Comparison of ENCODE assay signal across 12 mouse cellular contexts in genomic region chr11:69623006-69623405, GRCm38 (mm10). TPM values are rescaled to one million over a fixed set of nuclear protein-coding genes. Genes with fewer than 3 reads are reported as not detected.
DNase-seq lines count a peak whose midpoint lies in the region; ATAC-seq lines count a peak whose summit lies in the region.
"Had no signal": no experiment of that assay in that cellular context is flagged by ENCODE, and none has a peak within 500 bp of the region (broad histone marks: within the 10 kb centered on the region; RNA-seq: fewer than 3 reads in every experiment).

No protein-coding gene starts in this region.

- peak overlapping the region; percentile 81 for H3K4me2 ChIP-seq in heart, embryonic 13.5 days
- peak overlapping the region; percentile 77 for H3K4me2 ChIP-seq in hindbrain, embryonic 14.5 days (replicated peaks)
- peak overlapping the region; percentile 65; the same call in 1 of the 2 replicates for H3K4me2 ChIP-seq in midbrain, embryonic 12.5 days (replicated peaks)

- H3K27ac ChIP-seq in heart, embryonic 13.5 days (replicated peaks), result no peak overlapping the region
- no peak overlapping the region for H3K27ac ChIP-seq in hindbrain, embryonic 14.5 days
- H3K27ac ChIP-seq in midbrain, embryonic 12.5 days (replicated peaks), result no peak overlapping the region

- H3K4me3 ChIP-seq in heart, embryonic 13.5 days, result peak overlapping the region; percentile 73
- peak overlapping the region; percentile 52 for H3K4me3 ChIP-seq in hindbrain, embryonic 14.5 days (replicated peaks; ENCODE audit: low read length)
- no peak overlapping the region for H3K4me3 ChIP-seq in midbrain, embryonic 12.5 days

- no peak for ATAC-seq in heart, embryonic 13.5 days (ENCODE audit: extremely low read depth, insufficient number of reproducible peaks, low FRiP score, low TSS enrichment)
- no peak for ATAC-seq in hindbrain, embryonic 14.5 days (ENCODE audit: low FRiP score)
- no peak for ATAC-seq in midbrain, embryonic 12.5 days (ENCODE audit: low FRiP score, low read depth)

- peak overlapping the region; percentile 90 for H3K9ac ChIP-seq in heart, embryonic 13.5 days
- H3K9ac ChIP-seq in hindbrain, embryonic 14.5 days, result peak overlapping the region; percentile 74; the same call in 1 of the 2 replicates
- H3K9ac ChIP-seq in midbrain, embryonic 12.5 days (replicated peaks), result no peak overlapping the region

- WGBS in heart, embryonic 13.5 days, result 73% methylated on average over 4 of the region's 4 CpGs
- WGBS in hindbrain, embryonic 14.5 days, result 55% methylated on average over 4 of the region's 4 CpGs
- WGBS in midbrain, embryonic 12.5 days, result 75% methylated on average over 4 of the region's 4 CpGs

- peaks cover 22% of the 10 kb centered on the region for H3K4me1 ChIP-seq in heart, embryonic 13.5 days
- peaks cover 17% of the 10 kb centered on the region; the same call in 1 of the 2 replicates for H3K4me1 ChIP-seq in hindbrain, embryonic 14.5 days (replicated peaks; ENCODE audit: control insufficient read depth, insufficient read depth, low read length)
- H3K4me1 ChIP-seq in midbrain, embryonic 12.5 days, result peaks cover 15% of the 10 kb centered on the region

- DNase-seq in heart, adult 18-20 months, result no peak
- DNase-seq in ZHBTc4 (ENCODE audit: low read depth, low spot score), result peak; percentile 43
- DNase-seq in hindbrain, embryonic 14.5 days (ENCODE audit: low spot score), result no peak
- DNase-seq in adrenal gland, adult 2 months, result no peak
- no peak for DNase-seq in frontal cortex, adult 2 months (ENCODE audit: extremely low spot score in 1 of 2, low spot score in 1 of 2)
- DNase-seq in right cerebral cortex, postnatal 4 days, result no peak
- DNase-seq: retina, postnatal 1 day had no signal

- no peaks in the 10 kb centered on the region for H3K27me3 ChIP-seq in heart, embryonic 13.5 days (replicated peaks)
- no peaks in the 10 kb centered on the region for H3K27me3 ChIP-seq in hindbrain, embryonic 14.5 days (ENCODE audit: control insufficient read depth, insufficient read depth, low read length)
- 0 out of 2 replicates have a peak, but pooled peaks cover 1% of the 10 kb centered on the region for H3K27me3 ChIP-seq in midbrain, embryonic 12.5 days

- no peaks in the 10 kb centered on the region for H3K9me3 ChIP-seq in heart, embryonic 13.5 days
- no peaks in the 10 kb centered on the region for H3K9me3 ChIP-seq in hindbrain, embryonic 14.5 days (ENCODE audit: control insufficient read depth, low read length)
- no peaks in the 10 kb centered on the region for H3K9me3 ChIP-seq in midbrain, embryonic 12.5 days

- no peaks in the 10 kb centered on the region for H3K36me3 ChIP-seq in heart, embryonic 13.5 days
- H3K36me3 ChIP-seq in hindbrain, embryonic 14.5 days (replicated peaks; ENCODE audit: control insufficient read depth, insufficient read depth), result no peaks in the 10 kb centered on the region
- no peaks in the 10 kb centered on the region for H3K36me3 ChIP-seq in midbrain, embryonic 12.5 days

RNA-seq across cellular contexts. Expression of gene Sat2, which starts 1.2 kb away (rescaled TPM):
- polyA plus RNA-seq in heart, embryonic 13.5 days (2015; fragmentation: Nextera tagmentation; extraction: Ambion mirVana), result 17.5 and 18.1 TPM in 2 replicates
- total RNA-seq in heart, adult 18-20 months (2021), result 1 to 10 TPM; 3.3 to 3.8 TPM
- polyA plus RNA-seq in hindbrain, embryonic 14.5 days (2014; fragmentation: Nextera tagmentation; extraction: Ambion mirVana), result 16.9 and 24.5 TPM in 2 replicates
- 22.3 and 23.5 TPM in 2 replicates for polyA plus RNA-seq in midbrain, embryonic 12.5 days (2016; fragmentation: Nextera tagmentation; extraction: Ambion mirVana)
- total RNA-seq in adrenal gland, adult 2 months (2021), result 10 to 100 TPM in 1 of 2 experiments, 1 to 10 TPM in 1; 6.1 to 11.9 TPM
- polyA plus RNA-seq in adrenal gland, adult 2 months (2012; rRNA removed), result 2.1 and 3.2 TPM in 2 replicates
- polyA plus RNA-seq in frontal cortex, adult 2 months (2012; rRNA removed), result 20.3 and 26.3 TPM in 2 replicates

RNA-seq across cellular contexts. Expression of gene Shbg, which starts 5.3 kb away (rescaled TPM):
- 0.23 and 1.7 TPM in 2 replicates for polyA plus RNA-seq in heart, embryonic 13.5 days (2015; fragmentation: Nextera tagmentation; extraction: Ambion mirVana)
- total RNA-seq in heart, adult 18-20 months (2021), result not detected
- not detected in 2 replicates for polyA plus RNA-seq in hindbrain, embryonic 14.5 days (2014; fragmentation: Nextera tagmentation; extraction: Ambion mirVana)
- polyA plus RNA-seq in midbrain, embryonic 12.5 days (2016; fragmentation: Nextera tagmentation; extraction: Ambion mirVana), result not detected in 2 replicates
- total RNA-seq in adrenal gland, adult 2 months (2021), result not detected
- polyA plus RNA-seq in adrenal gland, adult 2 months (2012; rRNA removed), result not detected in 2 replicates
- polyA plus RNA-seq in frontal cortex, adult 2 months (2012; rRNA removed), result 0.11 and 0.16 TPM in 2 replicates
- total RNA-seq: adrenal gland, adult 18-20 months had no signal
- polyA plus RNA-seq: limb, embryonic 11.5 days had no signal

RNA-seq across cellular contexts. Expression of gene Fxr2, which starts 9.8 kb away (rescaled TPM):
- 22.1 and 25.6 TPM in 2 replicates for polyA plus RNA-seq in heart, embryonic 13.5 days (2015; fragmentation: Nextera tagmentation; extraction: Ambion mirVana)
- 10 to 100 TPM; 91.3 to 97.2 TPM for total RNA-seq in heart, adult 18-20 months (2021)
- polyA plus RNA-seq in hindbrain, embryonic 14.5 days (2014; fragmentation: Nextera tagmentation; extraction: Ambion mirVana), result 27.9 and 35.1 TPM in 2 replicates
- polyA plus RNA-seq in midbrain, embryonic 12.5 days (2016; fragmentation: Nextera tagmentation; extraction: Ambion mirVana), result 59.2 and 67.1 TPM in 2 replicates
- total RNA-seq in adrenal gland, adult 2 months (2021), result 100 to 1,000 TPM in 1 of 2 experiments, 10 to 100 TPM in 1; 69.6 to 105 TPM
- polyA plus RNA-seq in adrenal gland, adult 2 months (2012; rRNA removed), result 69.8 and 81.6 TPM in 2 replicates
- polyA plus RNA-seq in frontal cortex, adult 2 months (2012; rRNA removed), result 136 and 154 TPM in 2 replicates

RNA-seq across cellular contexts. Expression of gene Atp1b2, which starts 17.3 kb away (rescaled TPM):
- 24.5 and 25.0 TPM in 2 replicates for polyA plus RNA-seq in heart, embryonic 13.5 days (2015; fragmentation: Nextera tagmentation; extraction: Ambion mirVana)
- total RNA-seq in heart, adult 18-20 months (2021), result 10 to 100 TPM; 15.2 to 16.4 TPM
- 72.1 and 94.2 TPM in 2 replicates for polyA plus RNA-seq in hindbrain, embryonic 14.5 days (2014; fragmentation: Nextera tagmentation; extraction: Ambion mirVana)
- polyA plus RNA-seq in midbrain, embryonic 12.5 days (2016; fragmentation: Nextera tagmentation; extraction: Ambion mirVana), result 11.4 and 15.2 TPM in 2 replicates
- total RNA-seq in adrenal gland, adult 2 months (2021), result 10 to 100 TPM; 34.9 to 40.2 TPM
- 28.3 and 31.5 TPM in 2 replicates for polyA plus RNA-seq in adrenal gland, adult 2 months (2012; rRNA removed)
- polyA plus RNA-seq in frontal cortex, adult 2 months (2012; rRNA removed), result 324 and 357 TPM in 2 replicates

RNA-seq across cellular contexts. Expression of gene Sox15, which starts 32.1 kb away (rescaled TPM):
- not detected in 2 replicates for polyA plus RNA-seq in heart, embryonic 13.5 days (2015; fragmentation: Nextera tagmentation; extraction: Ambion mirVana)
- not detected for total RNA-seq in heart, adult 18-20 months (2021)
- not detected in 2 replicates for polyA plus RNA-seq in hindbrain, embryonic 14.5 days (2014; fragmentation: Nextera tagmentation; extraction: Ambion mirVana)
- polyA plus RNA-seq in midbrain, embryonic 12.5 days (2016; fragmentation: Nextera tagmentation; extraction: Ambion mirVana), result not detected in 2 replicates
- total RNA-seq in adrenal gland, adult 2 months (2021), result not detected
- 0.24 TPM in 1 of 2 replicates, not detected in the other for polyA plus RNA-seq in adrenal gland, adult 2 months (2012; rRNA removed)
- polyA plus RNA-seq in frontal cortex, adult 2 months (2012; rRNA removed), result 0.34 TPM in 1 of 2 replicates, not detected in the other
- total RNA-seq: adrenal gland, adult 18-20 months had no signal
- polyA plus RNA-seq: heart, embryonic 16.5 days had no signal
